Mouse (Mus musculus) G1E (cell line): Measurements from ENCODE around the gene Tmprss11e. TPM values are rescaled to one million over a fixed set of nuclear protein-coding genes. Genes with fewer than 3 reads are reported as not detected.

ENCODE experiments used
- ATAC-seq: 2 replicates; pipeline ENCODE4 v1.8.0; 2016; ENCODE audit warnings: mild to moderate bottlenecking; ENCODE audit not compliant: insufficient number of reproducible peaks, poor library complexity, low FRiP score, severe bottlenecking; ENCODE audit errors: extremely low read depth
- DNase-seq: peaks from one replicate; pipeline ENCODE4 v3.0.0; 2012; ENCODE audit warnings: low spot score
- H3K27me3 ChIP-seq: 2 replicates; pipeline ENCODE4 v1.6.1; 2012; ENCODE audit warnings: mild to moderate bottlenecking, low read length, inconsistent platforms; ENCODE audit not compliant: insufficient read depth
- H3K36me3 ChIP-seq: replicated peaks from 2 replicates; pipeline ENCODE3; 2012; ENCODE audit warnings: mild to moderate bottlenecking, inconsistent platforms
- H3K4me1 ChIP-seq: 2 replicates; pipeline ENCODE4 v1.6.1; 2012; ENCODE audit warnings: low read depth, low read length, inconsistent platforms, mixed read lengths; ENCODE audit not compliant: insufficient read depth
- H3K4me3 ChIP-seq: 2 replicates; pipeline ENCODE4 v1.5.1; 2012; ENCODE audit warnings: low read depth, mild to moderate bottlenecking, inconsistent platforms, low read length, moderate library complexity, mixed read lengths
- H3K9me3 ChIP-seq: replicated peaks from 2 replicates; pipeline ENCODE4 v1.6.1; 2012; ENCODE audit warnings: inconsistent platforms
- CTCF ChIP-seq: IDR thresholded peaks from 2 replicates; pipeline ENCODE4 v1.5.1; 2012; ENCODE audit warnings: low read depth, low read length, inconsistent platforms, mixed read lengths
- GATA1 ChIP-seq: IDR thresholded peaks from 2 replicates; pipeline ENCODE4 v1.6.1; 2012; ENCODE audit warnings: borderline replicate concordance, low read length, inconsistent platforms, mixed read lengths
- GATA2 ChIP-seq: IDR thresholded peaks from 2 replicates; pipeline ENCODE4 v1.6.1; 2012; ENCODE audit warnings: low read depth, low read length, inconsistent platforms, borderline replicate concordance
- POLR2AphosphoS5 ChIP-seq: IDR thresholded peaks from 2 replicates; pipeline ENCODE4 v1.6.1; 2012; ENCODE audit warnings: low read depth, low read length, inconsistent platforms; ENCODE audit not compliant: insufficient replicate concordance
- TAL1 ChIP-seq: conservative IDR thresholded peaks from 2 replicates; pipeline ENCODE4 v1.6.1; 2012; ENCODE audit warnings: low read depth, low read length, inconsistent platforms, mixed read lengths
- polyA plus RNA-seq: library from polyadenylated mRNA; stranded (reverse); fragments of >175 nt; gene quantifications from 2 replicates; pipeline ENCODE4 v1.2.3, GENCODE M21; 2012
- total RNA-seq, 2 experiments: library from RNA; stranded (forward) in 1 of 2; stranded (reverse) in 1 of 2; fragments of 200-1000 nt in 1 of 2; fragments of >200 nt in 1 of 2; fragmentation: Nextera tagmentation in 1 of 2; gene quantifications; 2 replicates each; pipeline ENCODE4 v1.2.3; 2014 to 2017

The Tmprss11e gene
- total and polyA plus RNA-seq, 3 experiments: not detected

DNA sequence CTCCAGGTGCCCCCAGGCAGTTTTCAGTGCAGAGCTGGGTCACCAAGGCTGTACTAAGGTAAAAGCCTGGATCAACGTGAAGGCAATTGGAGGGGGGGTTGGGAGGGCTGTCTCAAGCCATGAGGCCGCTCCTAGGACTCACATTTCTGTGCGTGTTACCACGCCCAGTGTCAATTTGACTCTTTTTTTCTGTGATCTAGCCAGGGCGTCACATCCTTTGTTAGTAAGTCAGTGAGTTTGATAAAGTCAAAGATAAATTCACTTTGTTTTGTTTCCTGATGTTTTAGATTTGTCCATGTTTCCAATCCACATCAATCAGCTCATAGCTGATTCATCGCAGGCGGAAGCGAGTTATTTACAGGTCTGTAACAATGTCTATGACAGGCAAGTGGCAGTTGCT lies 37.4 kb upstream of the Tmprss11e start:
- Histone ChIP-seq H3K36me3 (no peaks in the 10 kb centered on the region), H3K4me3 (no peak overlapping the region), H3K4me1 (no peaks in the 10 kb centered on the region), H3K9me3 (no peaks in the 10 kb centered on the region), H3K27me3 (peaks cover 5% of the 10 kb centered on the region; the same call in 1 of the 2 replicates)
- no peak for TF ChIP-seq TAL1
- TF ChIP-seq CTCF: no peak
- no peak for TF ChIP-seq GATA1
- no peak for TF ChIP-seq POLR2AphosphoS5
- TF ChIP-seq GATA2: no peak
- DNase-seq: no peak
- ATAC-seq: no peak

DNA sequence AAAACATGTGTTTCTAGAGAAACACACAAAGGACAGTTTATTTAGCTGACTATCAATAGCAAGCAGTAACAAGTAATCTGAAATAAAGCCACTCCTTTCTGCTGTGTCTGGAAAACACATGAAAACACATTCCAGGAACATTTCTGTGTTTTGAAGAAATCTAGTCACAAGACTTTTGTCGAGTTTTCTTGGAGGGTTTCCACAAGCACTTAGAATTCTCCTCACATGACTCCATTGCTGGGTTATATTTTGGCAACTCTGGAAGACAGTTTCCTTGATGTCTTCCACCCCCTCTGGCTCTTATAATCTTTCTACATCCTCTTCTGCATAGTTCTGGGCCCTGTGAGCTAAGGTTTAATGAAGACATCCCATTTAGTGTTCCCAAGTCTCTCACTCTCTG lies 32.9 kb upstream of the Tmprss11e start:
- no peak for DNase-seq
- no peak for ATAC-seq
- Histone ChIP-seq H3K27me3 (0 out of 2 replicates have a peak, but pooled peaks cover 3% of the 10 kb centered on the region), H3K4me3 (no peak overlapping the region), H3K9me3 (no peaks in the 10 kb centered on the region), H3K36me3 (no peaks in the 10 kb centered on the region), H3K4me1 (no peaks in the 10 kb centered on the region)
- TF ChIP-seq GATA2 (no peak), CTCF (no peak), POLR2AphosphoS5 (no peak), GATA1 (no peak), TAL1 (no peak)

GRCm38 (mm10) chr5:86776941-86777340 lies 31.3 kb upstream of the Tmprss11e start:
- TF ChIP-seq TAL1 (no peak), CTCF (no peak), GATA2 (no peak), POLR2AphosphoS5 (no peak), GATA1 (no peak)
- Histone ChIP-seq H3K27me3 (no peaks in the 10 kb centered on the region), H3K4me3 (no peak overlapping the region), H3K4me1 (no peaks in the 10 kb centered on the region), H3K36me3 (no peaks in the 10 kb centered on the region), H3K9me3 (no peaks in the 10 kb centered on the region)
- DNase-seq: no peak
- no peak for ATAC-seq

DNA sequence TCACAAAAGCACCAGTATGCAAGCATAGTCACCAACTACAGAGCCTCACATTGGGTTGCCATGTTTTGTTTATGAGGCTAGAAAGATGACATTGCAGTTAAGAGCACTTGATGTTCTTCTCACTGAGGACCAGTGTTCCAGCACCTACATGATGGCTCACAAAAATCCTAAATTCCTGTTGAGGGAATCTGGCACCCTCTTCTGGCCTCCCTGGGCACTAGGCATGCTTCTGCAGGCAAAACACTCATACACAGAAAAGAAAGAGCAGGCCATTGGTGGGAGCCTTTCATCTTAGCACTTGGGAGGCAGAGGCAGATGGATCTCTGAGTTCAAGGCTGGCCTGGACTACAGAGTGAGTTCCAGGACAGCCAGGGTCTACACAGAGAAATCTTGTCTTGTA lies 25.4 kb upstream of the Tmprss11e start:
- TF ChIP-seq TAL1 (no peak), CTCF (no peak), GATA1 (no peak), POLR2AphosphoS5 (no peak), GATA2 (no peak)
- H3K36me3 ChIP-seq: no peaks in the 10 kb centered on the region
- no peak overlapping the region for H3K4me3 ChIP-seq
- DNase-seq (no peak), ATAC-seq (no peak)
- no peaks in the 10 kb centered on the region for H3K9me3 ChIP-seq
- H3K4me1 ChIP-seq: no peaks in the 10 kb centered on the region
- H3K27me3 ChIP-seq: no peaks in the 10 kb centered on the region

DNA sequence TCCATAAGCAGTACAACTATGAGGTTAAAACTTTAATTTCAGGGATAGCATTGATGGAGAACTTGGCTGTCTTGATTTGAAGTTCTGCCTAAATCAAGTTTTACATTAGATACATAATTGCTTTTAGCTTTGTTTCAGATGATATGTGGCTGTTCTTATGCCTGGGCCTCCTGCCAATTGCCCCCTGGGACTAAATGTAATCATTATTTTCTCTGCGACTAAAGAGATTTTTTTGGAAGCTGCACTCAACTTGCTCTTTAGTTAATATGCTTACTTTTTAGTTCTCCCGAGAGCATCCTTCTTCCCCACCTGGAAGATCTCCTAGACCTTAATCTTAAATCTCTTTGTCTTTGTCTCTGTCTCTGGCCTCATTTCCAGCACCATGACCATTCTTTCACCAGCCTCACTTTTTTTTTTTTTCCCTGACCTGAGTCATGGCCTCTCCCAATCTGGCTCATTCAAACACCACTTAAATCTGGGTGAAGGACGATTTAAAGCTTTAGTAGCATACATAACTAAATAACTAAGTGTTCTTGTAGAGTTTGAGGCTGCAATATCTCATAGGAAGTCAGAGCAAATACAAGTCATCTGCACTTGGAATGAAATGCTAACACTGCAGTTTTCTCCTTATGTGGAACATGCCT lies 23.5 kb upstream of the Tmprss11e start:
- DNase-seq (no peak), ATAC-seq (no peak)
- no peaks in the 10 kb centered on the region for H3K27me3 ChIP-seq

DNA sequence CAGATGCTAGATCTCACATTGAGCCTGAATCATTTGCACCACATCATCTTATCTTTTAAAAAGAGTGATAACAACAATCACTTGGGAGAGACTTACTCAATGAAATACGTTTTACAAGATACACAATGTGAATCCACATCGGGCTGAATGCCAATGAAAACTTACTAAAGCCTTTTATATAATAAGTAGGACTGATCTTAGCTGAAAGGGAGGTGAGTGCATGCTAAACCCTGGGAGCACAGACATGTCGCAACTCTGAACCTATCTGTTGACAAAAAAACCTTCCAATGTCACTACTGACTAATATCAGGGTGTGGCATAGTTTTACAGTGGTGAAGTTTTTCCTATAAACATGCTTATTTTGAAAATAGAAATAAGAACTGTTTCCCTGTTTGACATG lies 2.8 kb downstream of the Tmprss11e start:
- ATAC-seq (no peak), DNase-seq (no peak)
- Histone ChIP-seq H3K36me3 (no peaks in the 10 kb centered on the region), H3K4me3 (no peak overlapping the region), H3K4me1 (no peaks in the 10 kb centered on the region), H3K27me3 (no peaks in the 10 kb centered on the region), H3K9me3 (no peaks in the 10 kb centered on the region)
- TF ChIP-seq POLR2AphosphoS5 (no peak), GATA1 (no peak), CTCF (no peak), GATA2 (no peak), TAL1 (no peak)

More for the DNA sequence above, 23.5 kb upstream of the Tmprss11e start:
- Histone ChIP-seq H3K4me1 (no peaks in the 10 kb centered on the region), H3K9me3 (no peaks in the 10 kb centered on the region), H3K4me3 (no peak overlapping the region), H3K36me3 (no peaks in the 10 kb centered on the region)
- no peak for TF ChIP-seq TAL1
- TF ChIP-seq CTCF: no peak
- TF ChIP-seq GATA1: no peak
